Mouse (Mus musculus): ENCODE measurements around the gene Rac1. TPM values are rescaled to one million over a fixed set of nuclear protein-coding genes. Genes with fewer than 3 reads are reported as not detected.

Rac1 gene
- polyA plus RNA-seq, 1 experiment from 2014 or later, result 473 TPM

GRCm38 (mm10) chr5:143463671-143464070 lies 64.2 kb downstream of the Rac1 start:
- Histone ChIP-seq H3K27me3 (ENCODE audit: control insufficient read depth, insufficient read depth, low read length) (no peaks in the 10 kb centered on the region), H3K36me3 (replicated peaks; ENCODE audit: control insufficient read depth, insufficient read depth) (peaks cover 17% of the 10 kb centered on the region), H3K4me1 (replicated peaks; ENCODE audit: control insufficient read depth, insufficient read depth, low read length) (peaks cover 14% of the 10 kb centered on the region), H3K4me3 (replicated peaks; ENCODE audit: low read length) (peak overlapping the region; percentile 66), H3K9ac (peak overlapping the region; percentile 76), H3K9me3 (ENCODE audit: control insufficient read depth, low read length) (no peaks in the 10 kb centered on the region), H3K27ac (peak overlapping the region; percentile 73), H3K4me2 (replicated peaks) (peak overlapping the region; percentile 80)
- 82% methylated on average over 11 of the region's 11 CpGs for WGBS
- DNase-seq (ENCODE audit: low spot score), result no peak
- no peak for ATAC-seq (ENCODE audit: low FRiP score)

Other genes with a start within 250 kb of the Rac1 start
- 0.23 and 0.43 TPM in 2 replicates for gene Zfp853, start 234.4 kb downstream of the Rac1 start, polyA plus RNA-seq (2014; fragmentation: Nextera tagmentation; extraction: Ambion mirVana)
- 24.6 and 25.4 TPM in 2 replicates for gene E130309D02Rik, start 212.7 kb downstream of the Rac1 start, polyA plus RNA-seq (2014; fragmentation: Nextera tagmentation; extraction: Ambion mirVana)
- 72.2 and 78.1 TPM in 2 replicates for gene Zdhhc4, start 198.8 kb downstream of the Rac1 start, polyA plus RNA-seq (2014; fragmentation: Nextera tagmentation; extraction: Ambion mirVana)
- gene Grid2ip, start 170.7 kb downstream of the Rac1 start, polyA plus RNA-seq (2014; fragmentation: Nextera tagmentation; extraction: Ambion mirVana), result 0.25 and 0.60 TPM in 2 replicates
- gene Kdelr2, start 124.2 kb downstream of the Rac1 start, polyA plus RNA-seq (2014; fragmentation: Nextera tagmentation; extraction: Ambion mirVana), result 146 and 147 TPM in 2 replicates
- 17.1 and 17.5 TPM in 2 replicates for gene Daglb, start 63.5 kb downstream of the Rac1 start, polyA plus RNA-seq (2014; fragmentation: Nextera tagmentation; extraction: Ambion mirVana)
- gene Cyth3, start 94.4 kb upstream of the Rac1 start, polyA plus RNA-seq (2014; fragmentation: Nextera tagmentation; extraction: Ambion mirVana), result 39.9 and 40.9 TPM in 2 replicates
- 29.1 and 30.0 TPM in 2 replicates for gene Usp42, start 204.2 kb upstream of the Rac1 start, polyA plus RNA-seq (2014; fragmentation: Nextera tagmentation; extraction: Ambion mirVana)

Measured in hindbrain, embryonic 14.5 days (tissue).